ENCODE assay signal across 26 mouse cellular contexts in genomic region chrX:52449177-52449576, GRCm38 (mm10).
"Had no signal": no experiment of that assay in that cellular context is flagged by ENCODE, and none has a peak within 500 bp of the region (broad histone marks: within the 10 kb centered on the region; RNA-seq: fewer than 3 reads in every experiment).

No protein-coding gene starts in this region.

- H3K9me3 ChIP-seq: heart, embryonic 13.5 days; heart, embryonic 15.5 days; hindbrain, embryonic 13.5 days; hindbrain, embryonic 15.5 days; kidney, embryonic 15.5 days; limb, embryonic 12.5 days; liver, embryonic 13.5 days; liver, embryonic 15.5 days had no signal

- H3K4me2 ChIP-seq: heart, embryonic 11.5 days; heart, embryonic 13.5 days; heart, embryonic 15.5 days; hindbrain, embryonic 13.5 days; hindbrain, embryonic 15.5 days; kidney, embryonic 15.5 days; limb, embryonic 12.5 days; liver, embryonic 11.5 days; liver, embryonic 13.5 days; liver, embryonic 15.5 days had no signal

- H3K27me3 ChIP-seq: heart, embryonic 13.5 days; heart, embryonic 15.5 days; hindbrain, embryonic 13.5 days; hindbrain, embryonic 15.5 days; limb, embryonic 12.5 days; liver, embryonic 13.5 days; liver, embryonic 15.5 days had no signal

- H3K36me3 ChIP-seq: heart, embryonic 13.5 days; heart, embryonic 15.5 days; hindbrain, embryonic 13.5 days; hindbrain, embryonic 15.5 days; kidney, embryonic 15.5 days; limb, embryonic 12.5 days; liver, embryonic 13.5 days; liver, embryonic 15.5 days had no signal

- DNase-seq: gastrocnemius, postnatal 14 days; gastrocnemius, postnatal 36 days; heart, adult 18-20 months; heart, postnatal 14 days; heart, postnatal 36 days; kidney, adult 11 months; kidney, adult 2 months; kidney, adult 9 months; kidney, postnatal 14 days; kidney, postnatal 4 days; liver; liver, embryonic 13.5 days had no signal

- H3K9ac ChIP-seq: heart, embryonic 13.5 days; heart, embryonic 15.5 days; hindbrain, embryonic 13.5 days; hindbrain, embryonic 15.5 days; kidney, embryonic 15.5 days; limb, embryonic 12.5 days; liver, embryonic 13.5 days; liver, embryonic 15.5 days had no signal

- ATAC-seq: hindbrain, postnatal 0 days; intestine, embryonic 16.5 days had no signal

- H3K4me1 ChIP-seq: hindbrain, embryonic 13.5 days; hindbrain, embryonic 15.5 days; liver, embryonic 13.5 days; liver, embryonic 15.5 days had no signal

- H3K4me3 ChIP-seq: heart, embryonic 13.5 days; heart, embryonic 15.5 days; hindbrain, embryonic 13.5 days; hindbrain, embryonic 15.5 days; kidney, embryonic 15.5 days; layer of hippocampus, adult 2 months; left cerebral cortex, adult 2 months; limb, embryonic 12.5 days; liver, embryonic 13.5 days; liver, embryonic 15.5 days had no signal

- H3K27ac ChIP-seq: heart, embryonic 15.5 days; hindbrain, embryonic 13.5 days; hindbrain, embryonic 15.5 days; hindbrain, postnatal 0 days; kidney, embryonic 15.5 days; kidney, postnatal 0 days; layer of hippocampus, adult 2 months; left cerebral cortex, adult 2 months; liver, embryonic 13.5 days; liver, embryonic 15.5 days had no signal
